In the genomic region with DNA sequence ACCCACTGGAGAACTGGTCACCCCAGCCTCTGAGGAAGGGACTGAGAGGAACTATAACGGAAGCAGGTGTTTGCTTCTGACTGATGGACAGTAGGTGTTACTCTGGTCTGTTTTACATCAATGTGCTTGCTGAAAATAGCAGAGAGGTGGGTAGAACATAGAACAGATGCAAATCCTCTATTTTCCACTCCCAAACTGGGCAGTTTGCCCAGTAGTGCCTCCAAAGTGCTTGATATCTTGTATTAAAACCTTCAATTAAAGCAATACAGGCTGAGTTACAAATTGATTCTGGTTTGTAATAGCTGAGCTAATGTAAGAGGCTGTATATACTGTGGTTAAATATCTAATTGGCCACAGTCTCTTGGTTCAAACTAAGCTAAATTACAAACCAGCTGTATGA, we compare ENCODE assay signal across 16 mouse cellular contexts.
DNase-seq lines count a peak whose midpoint lies in the region; ATAC-seq and TF ChIP-seq lines count a peak whose summit lies in the region.
"Had no signal": no experiment of that assay in that cellular context is flagged by ENCODE, and none has a peak within 500 bp of the region (broad histone marks: within the 10 kb centered on the region; RNA-seq: fewer than 3 reads in every experiment).

No protein-coding gene starts in this region.

- TF ChIP-seq EP300 in heart, adult 2 months (IDR thresholded peaks at IDR 0.05; ENCODE audit: insufficient read depth, low read depth, low read length): no peak

- no peak overlapping the region for H3K4me2 ChIP-seq in heart, embryonic 12.5 days
- H3K4me2 ChIP-seq in midbrain, embryonic 15.5 days: no peak overlapping the region
- H3K4me2 ChIP-seq in midbrain, embryonic 16.5 days (ENCODE audit: low read length): no peak overlapping the region
- H3K4me2 ChIP-seq in forebrain, embryonic 16.5 days (ENCODE audit: low read length): no peak overlapping the region
- H3K4me2 ChIP-seq: hindbrain, embryonic 14.5 days had no signal

- H3K27ac ChIP-seq in heart, embryonic 12.5 days (ENCODE audit: poor library complexity, severe bottlenecking): 0 out of 2 replicates have a peak overlapping the region, but pooled peaks have one; percentile 51
- H3K27ac ChIP-seq in heart, adult 2 months: no peak overlapping the region
- no peak overlapping the region for H3K27ac ChIP-seq in midbrain, embryonic 15.5 days
- H3K27ac ChIP-seq in midbrain, embryonic 16.5 days (ENCODE audit: low read length): no peak overlapping the region
- no peak overlapping the region for H3K27ac ChIP-seq in forebrain, embryonic 16.5 days (ENCODE audit: low read length)
- peak overlapping the region; percentile 78 for H3K27ac ChIP-seq in olfactory bulb, adult 2 months (ENCODE audit: insufficient read depth, low read depth, low read length)
- H3K27ac ChIP-seq: hindbrain, embryonic 14.5 days; liver, embryonic 14.5 days had no signal

- peak; percentile 71; the same call in 1 of the 2 replicates for ATAC-seq in heart, embryonic 12.5 days (ENCODE audit: insufficient number of reproducible peaks, low FRiP score)
- ATAC-seq in midbrain, embryonic 15.5 days (replicated peaks): 0 out of 2 replicates have a peak, but pooled peaks have one; percentile 20
- ATAC-seq in midbrain, embryonic 16.5 days: no peak
- ATAC-seq in forebrain, embryonic 16.5 days: peak; percentile 85
- ATAC-seq: Patski had no signal

- 22% methylated on average over 1 of the region's 1 CpGs for WGBS in heart, embryonic 12.5 days
- 40% methylated on average over 1 of the region's 1 CpGs for WGBS in heart, adult 2 months
- 78% methylated on average over 1 of the region's 1 CpGs for WGBS in midbrain, embryonic 15.5 days
- 72% methylated on average over 1 of the region's 1 CpGs for WGBS in midbrain, embryonic 16.5 days
- 23% methylated on average over 1 of the region's 1 CpGs for WGBS in forebrain, embryonic 16.5 days
- WGBS in olfactory bulb, adult 2 months: 32% methylated on average over 1 of the region's 1 CpGs

- no peaks in the 10 kb centered on the region for H3K4me1 ChIP-seq in heart, embryonic 12.5 days (replicated peaks)
- H3K4me1 ChIP-seq in heart, adult 2 months (ENCODE audit: control insufficient read depth, insufficient read depth, low read length): no peaks in the 10 kb centered on the region
- no peaks in the 10 kb centered on the region for H3K4me1 ChIP-seq in midbrain, embryonic 15.5 days
- no peaks in the 10 kb centered on the region for H3K4me1 ChIP-seq in midbrain, embryonic 16.5 days (ENCODE audit: control insufficient read depth, insufficient read depth, low read length)
- peaks cover 3% of the 10 kb centered on the region; the same call in 1 of the 2 replicates for H3K4me1 ChIP-seq in forebrain, embryonic 16.5 days (replicated peaks; ENCODE audit: control insufficient read depth, insufficient read depth, low read length)
- no peaks in the 10 kb centered on the region for H3K4me1 ChIP-seq in olfactory bulb, adult 2 months (ENCODE audit: control insufficient read depth, insufficient read depth, low read length)

- H3K9ac ChIP-seq in heart, embryonic 12.5 days: no peak overlapping the region
- H3K9ac ChIP-seq in heart, adult 2 months (ENCODE audit: low read depth, low read length): no peak overlapping the region
- H3K9ac ChIP-seq in midbrain, embryonic 15.5 days: no peak overlapping the region
- H3K9ac ChIP-seq in midbrain, embryonic 16.5 days (ENCODE audit: low read depth, low read length): no peak overlapping the region
- H3K9ac ChIP-seq in forebrain, embryonic 16.5 days (replicated peaks; ENCODE audit: low read depth, low read length): no peak overlapping the region
- H3K9ac ChIP-seq: hindbrain, embryonic 14.5 days; liver, embryonic 14.5 days had no signal

- H3K36me3 ChIP-seq in heart, embryonic 12.5 days: no peaks in the 10 kb centered on the region
- H3K36me3 ChIP-seq in heart, adult 2 months (ENCODE audit: control insufficient read depth, insufficient read depth, low read length): no peaks in the 10 kb centered on the region
- H3K36me3 ChIP-seq in midbrain, embryonic 15.5 days (replicated peaks): no peaks in the 10 kb centered on the region
- H3K36me3 ChIP-seq in midbrain, embryonic 16.5 days (ENCODE audit: control insufficient read depth, insufficient read depth, low read length): no peaks in the 10 kb centered on the region
- no peaks in the 10 kb centered on the region for H3K36me3 ChIP-seq in forebrain, embryonic 16.5 days (ENCODE audit: control insufficient read depth, insufficient read depth)

- no peak for DNase-seq in heart, adult 2 months
- DNase-seq in gastrocnemius, postnatal 36 days: no peak
- DNase-seq: adrenal gland, postnatal 14 days; gastrocnemius, postnatal 25 days; kidney, adult 11 months; kidney, postnatal 25 days; lung, postnatal 36 days; thymus, postnatal 4 days had no signal

- H3K27me3 ChIP-seq in heart, embryonic 12.5 days (replicated peaks): no peaks in the 10 kb centered on the region
- H3K27me3 ChIP-seq in heart, adult 2 months (ENCODE audit: control insufficient read depth, insufficient read depth, low read length): no peaks in the 10 kb centered on the region
- H3K27me3 ChIP-seq in midbrain, embryonic 15.5 days (replicated peaks): no peaks in the 10 kb centered on the region
- no peaks in the 10 kb centered on the region for H3K27me3 ChIP-seq in midbrain, embryonic 16.5 days (ENCODE audit: control insufficient read depth, insufficient read depth, low read depth, low read length)
- H3K27me3 ChIP-seq in forebrain, embryonic 16.5 days (replicated peaks; ENCODE audit: control insufficient read depth, insufficient read depth, low read length): no peaks in the 10 kb centered on the region

- TF ChIP-seq CTCF in heart, adult 2 months (IDR thresholded peaks at IDR 0.05): no peak
- no peak for TF ChIP-seq CTCF in olfactory bulb, adult 2 months (IDR thresholded peaks at IDR 0.05; ENCODE audit: insufficient read depth, low read depth, low read length)

- no peaks in the 10 kb centered on the region for H3K9me3 ChIP-seq in heart, embryonic 12.5 days (replicated peaks)
- H3K9me3 ChIP-seq in midbrain, embryonic 15.5 days: no peaks in the 10 kb centered on the region
- no peaks in the 10 kb centered on the region for H3K9me3 ChIP-seq in midbrain, embryonic 16.5 days (replicated peaks; ENCODE audit: control insufficient read depth, low read length, poor library complexity, severe bottlenecking)
- H3K9me3 ChIP-seq in forebrain, embryonic 16.5 days (ENCODE audit: control insufficient read depth, low read length): no peaks in the 10 kb centered on the region

- no peak for TF ChIP-seq POLR2A in heart, adult 2 months (IDR thresholded peaks at IDR 0.05; ENCODE audit: insufficient read depth, low read depth, low read length)
- TF ChIP-seq POLR2A in olfactory bulb, adult 2 months (IDR thresholded peaks at IDR 0.05; ENCODE audit: insufficient read depth, low read depth, low read length): no peak

- no peaks in the 10 kb centered on the region for H3K79me2 ChIP-seq in heart, adult 2 months (replicated peaks; ENCODE audit: control insufficient read depth, insufficient read depth, low read length)

- intact Hi-C loops in heart, adult 2 months (cut with DNase I): no loop called here
- intact Hi-C loops in gastrocnemius, postnatal 36 days (cut with DNase I): no loop called here

- H3K4me3 ChIP-seq in heart, embryonic 12.5 days: no peak overlapping the region
- H3K4me3 ChIP-seq in heart, adult 2 months: no peak overlapping the region
- no peak overlapping the region for H3K4me3 ChIP-seq in midbrain, embryonic 15.5 days
- H3K4me3 ChIP-seq in midbrain, embryonic 16.5 days (ENCODE audit: low read depth, low read length): no peak overlapping the region
- H3K4me3 ChIP-seq in forebrain, embryonic 16.5 days (replicated peaks; ENCODE audit: low read length): no peak overlapping the region
- no peak overlapping the region for H3K4me3 ChIP-seq in olfactory bulb, adult 2 months (ENCODE audit: insufficient read depth, low read depth, low read length)

Comparison
In these comparisons a context has a peak if more than half of its experiments do, and no peak if none do; other contexts are left out.
1. H3K27ac ChIP-seq: peak in heart, embryonic 12.5 days (single experiment) and olfactory bulb, adult 2 months (single experiment); none in heart, adult 2 months (single experiment), midbrain, embryonic 15.5 days (single experiment), midbrain, embryonic 16.5 days (single experiment) and forebrain, embryonic 16.5 days (single experiment).